Mouse (Mus musculus): ENCODE measurements around the gene Tex37. TPM values are rescaled to one million over a fixed set of nuclear protein-coding genes. Genes with fewer than 3 reads are reported as not detected.
A peak's percentile ranks its signal among the peaks of the same experiment; 100 is the strongest.

Gene Tex37
- polyA plus RNA-seq, 1 experiment from 2014 or later: not detected

DNA sequence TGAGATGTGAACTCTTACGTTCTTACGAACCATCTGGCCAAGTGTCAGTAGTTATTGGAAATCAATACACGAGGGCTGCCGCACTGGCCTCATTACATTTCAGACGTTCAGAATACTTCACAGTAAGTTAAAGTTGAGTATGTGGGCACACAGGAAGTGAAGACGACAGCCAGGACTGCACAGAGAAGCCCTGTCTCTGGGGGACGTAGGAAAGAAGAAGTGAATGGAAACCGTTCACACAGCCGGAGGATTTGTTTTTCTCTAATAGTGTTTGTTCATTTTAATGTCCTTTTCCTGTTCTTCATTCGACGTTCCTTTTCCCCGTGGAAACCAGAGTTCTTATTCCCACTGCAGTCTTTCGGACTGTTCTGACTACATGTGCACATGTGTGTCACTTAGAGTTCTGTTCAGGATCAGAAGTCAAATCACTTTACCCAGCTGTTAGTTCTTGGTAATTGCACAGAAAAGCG, 47.2 kb downstream of the Tex37 start:
- WGBS: 62% methylated on average over 14 of the region's 14 CpGs
- 0 out of 2 replicates have a peak, but pooled peaks have one; percentile 21 for ATAC-seq
- H3K27ac ChIP-seq (ENCODE audit: low read length): no peak overlapping the region

GRCm38 (mm10) chr6:70867297-70867696, 51.4 kb downstream of the Tex37 start:
- no peaks in the 10 kb centered on the region for H3K27me3 ChIP-seq (replicated peaks; ENCODE audit: control insufficient read depth, insufficient read depth, low read length)
- H3K36me3 ChIP-seq (ENCODE audit: control insufficient read depth, insufficient read depth): no peaks in the 10 kb centered on the region
- 92% methylated on average over 9 of the region's 9 CpGs for WGBS
- no peaks in the 10 kb centered on the region for H3K9me3 ChIP-seq (ENCODE audit: control insufficient read depth, low read length)
- H3K4me2 ChIP-seq (ENCODE audit: low read length): no peak overlapping the region
- 0 out of 2 replicates have a peak, but pooled peaks have one; percentile 44 for ATAC-seq
- H3K9ac ChIP-seq (replicated peaks; ENCODE audit: low read depth, low read length): no peak overlapping the region
- no peak overlapping the region for H3K4me3 ChIP-seq (replicated peaks; ENCODE audit: low read length)
- peaks cover 5% of the 10 kb centered on the region for H3K4me1 ChIP-seq (replicated peaks; ENCODE audit: control insufficient read depth, insufficient read depth, low read length)
- no peak overlapping the region for H3K27ac ChIP-seq (ENCODE audit: low read length)

More for the DNA sequence above, 47.2 kb downstream of the Tex37 start:
- Histone ChIP-seq H3K9me3 (ENCODE audit: control insufficient read depth, low read length) (no peaks in the 10 kb centered on the region), H3K36me3 (ENCODE audit: control insufficient read depth, insufficient read depth) (no peaks in the 10 kb centered on the region), H3K4me1 (replicated peaks; ENCODE audit: control insufficient read depth, insufficient read depth, low read length) (peaks cover 3% of the 10 kb centered on the region), H3K27me3 (replicated peaks; ENCODE audit: control insufficient read depth, insufficient read depth, low read length) (no peaks in the 10 kb centered on the region), H3K9ac (replicated peaks; ENCODE audit: low read depth, low read length) (no peak overlapping the region), H3K4me3 (replicated peaks; ENCODE audit: low read length) (no peak overlapping the region), H3K4me2 (ENCODE audit: low read length) (no peak overlapping the region)

DNA sequence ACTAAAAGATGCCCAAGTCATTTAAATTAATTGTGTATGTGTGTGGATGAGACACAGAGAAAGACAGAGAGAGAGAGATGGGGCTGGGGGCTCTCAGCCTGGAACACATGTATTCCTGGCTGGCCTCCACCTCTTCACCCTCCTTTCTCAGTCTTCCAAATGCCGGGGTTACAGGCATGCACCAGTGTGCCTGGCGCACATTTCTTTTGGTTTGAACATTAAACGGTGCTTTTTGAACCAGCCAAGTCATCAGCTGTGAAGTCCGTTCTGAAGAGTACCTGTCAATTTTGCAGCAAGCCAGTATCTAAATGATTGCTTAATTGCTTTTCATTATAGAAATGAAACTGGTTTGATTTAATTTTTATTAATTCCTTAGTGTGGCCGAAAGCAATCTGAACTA, 52.0 kb downstream of the Tex37 start:
- Histone ChIP-seq H3K36me3 (ENCODE audit: control insufficient read depth, insufficient read depth) (no peaks in the 10 kb centered on the region), H3K9ac (replicated peaks; ENCODE audit: low read depth, low read length) (no peak overlapping the region), H3K4me2 (ENCODE audit: low read length) (no peak overlapping the region), H3K4me1 (replicated peaks; ENCODE audit: control insufficient read depth, insufficient read depth, low read length) (peaks cover 5% of the 10 kb centered on the region; the same call in 1 of the 2 replicates), H3K9me3 (ENCODE audit: control insufficient read depth, low read length) (no peaks in the 10 kb centered on the region), H3K4me3 (replicated peaks; ENCODE audit: low read length) (no peak overlapping the region), H3K27me3 (replicated peaks; ENCODE audit: control insufficient read depth, insufficient read depth, low read length) (no peaks in the 10 kb centered on the region), H3K27ac (ENCODE audit: low read length) (no peak overlapping the region)
- ATAC-seq: no peak
- 27% methylated on average over 5 of the region's 5 CpGs for WGBS

GRCm38 (mm10) chr6:70864285-70864684, 54.4 kb downstream of the Tex37 start:
- Histone ChIP-seq H3K27ac (ENCODE audit: low read length) (no peak overlapping the region), H3K36me3 (ENCODE audit: control insufficient read depth, insufficient read depth) (peaks cover 4% of the 10 kb centered on the region; the same call in 1 of the 2 replicates), H3K9me3 (ENCODE audit: control insufficient read depth, low read length) (no peaks in the 10 kb centered on the region), H3K4me1 (replicated peaks; ENCODE audit: control insufficient read depth, insufficient read depth, low read length) (peaks cover 5% of the 10 kb centered on the region; the same call in 1 of the 2 replicates), H3K9ac (replicated peaks; ENCODE audit: low read depth, low read length) (no peak overlapping the region), H3K4me2 (ENCODE audit: low read length) (no peak overlapping the region), H3K4me3 (replicated peaks; ENCODE audit: low read length) (no peak overlapping the region), H3K27me3 (replicated peaks; ENCODE audit: control insufficient read depth, insufficient read depth, low read length) (no peaks in the 10 kb centered on the region)
- WGBS: 91% methylated on average over 6 of the region's 6 CpGs
- no peak for ATAC-seq

Other genes starting within 250 kb of the Tex37 start
- gene Rpia, start 126.7 kb downstream of the Tex37 start, polyA plus RNA-seq (2015; fragmentation: Nextera tagmentation; extraction: Ambion mirVana): 2.5 and 3.3 TPM in 2 replicates
- gene Eif2ak3, start 74.4 kb downstream of the Tex37 start, polyA plus RNA-seq (2015; fragmentation: Nextera tagmentation; extraction: Ambion mirVana): 14.4 and 17.8 TPM in 2 replicates
- gene Foxi3, start 37.6 kb upstream of the Tex37 start, polyA plus RNA-seq (2015; fragmentation: Nextera tagmentation; extraction: Ambion mirVana): not detected in 2 replicates
- 3.2 and 3.3 TPM in 2 replicates for gene Thnsl2, start 225.5 kb upstream of the Tex37 start, polyA plus RNA-seq (2015; fragmentation: Nextera tagmentation; extraction: Ambion mirVana)